Mouse (Mus musculus): ENCODE measurements at regions not wholly inside any gene's neighbourhood (a gene's known extent, or its start where the extent isn't known, plus 50 kb on each side); places are given as distances from the start of the nearest gene placed in this dataset.
"Not testable (repeated sequence)": the region's sequence is repeated elsewhere in the genome, so short reads cannot be mapped to it uniquely, and the experiment has no call there.

DNA sequence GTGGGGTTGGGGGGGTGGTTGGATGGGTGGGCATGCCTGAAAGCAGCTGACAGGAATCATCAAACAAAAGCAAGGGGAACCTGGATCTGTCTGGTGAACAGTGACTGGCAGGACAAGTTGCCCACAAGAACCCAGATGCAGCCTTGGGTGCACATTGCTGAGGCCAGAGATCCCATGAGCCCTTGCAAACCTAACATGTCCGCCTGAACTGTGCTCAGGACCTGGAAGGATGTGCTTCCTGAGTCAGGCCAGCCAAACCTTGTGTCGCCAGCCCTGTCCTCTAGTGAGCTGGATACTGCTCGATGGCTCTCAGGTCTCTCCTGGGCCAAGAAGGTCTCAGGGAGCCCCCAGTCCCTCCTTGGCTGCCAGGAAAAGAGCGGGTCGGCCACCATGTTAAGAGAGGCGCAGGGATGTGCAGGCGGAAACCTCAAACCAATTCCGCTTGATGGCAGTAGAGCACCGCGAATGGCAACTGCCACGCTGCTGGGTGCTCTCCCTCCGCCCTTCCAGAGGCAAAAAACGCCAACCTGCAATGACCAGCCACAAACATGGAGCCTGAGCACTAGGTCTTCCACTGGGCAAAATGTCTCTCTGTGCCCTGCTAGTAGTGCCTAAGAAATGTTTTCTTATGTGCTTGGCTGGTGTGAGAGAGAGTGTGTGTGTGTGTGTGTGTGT, 140.2 kb downstream of the Pls3 start:
- peak; percentile 62; the same call in 1 of the 2 replicates for TF ChIP-seq ZNF384 (IDR thresholded peaks at IDR 0.05; ENCODE audit: low read depth, low read length)
- 0 out of 2 replicates have a peak, but pooled peaks have one; percentile 5 for TF ChIP-seq ZC3H11A (IDR thresholded peaks at IDR 0.05; ENCODE audit: borderline replicate concordance, low read depth, low read length)
- in situ Hi-C loops (cut with MboI; ENCODE audit: low sequenced_read_pairs in 2 of 2, unreplicated experiment in 2 of 2); H3K4me1 ChIP-seq (ENCODE audit: control insufficient read depth in 2 of 2, insufficient read depth in 2 of 2, low read length in 2 of 2, poor library complexity in 1 of 2); H3K9me3 ChIP-seq (ENCODE audit: control insufficient read depth, insufficient read depth, low read depth, low read length); H3K36me3 ChIP-seq (ENCODE audit: control insufficient read depth, insufficient read depth, low read length, poor library complexity, severe bottlenecking): not testable (repeated sequence)
- Histone ChIP-seq H3K27ac (ENCODE audit: insufficient read depth, low read depth, low read length, poor library complexity, severe bottlenecking) (peak overlapping the region; percentile 45), H3K4me3 (ENCODE audit: insufficient read depth in 1 of 2, low read depth in 1 of 2, low read length in 2 of 2, poor library complexity in 1 of 2, severe bottlenecking in 1 of 2) (peak overlapping the region; percentile 4 to 13; a peak in 3 of 4 replicates), H3K9ac (ENCODE audit: insufficient read depth, low read depth, low read length, poor library complexity, severe bottlenecking) (peak overlapping the region; percentile 36)
- peak; percentile 81 for DNase-seq (ENCODE audit: low read depth, low spot score)

DNA sequence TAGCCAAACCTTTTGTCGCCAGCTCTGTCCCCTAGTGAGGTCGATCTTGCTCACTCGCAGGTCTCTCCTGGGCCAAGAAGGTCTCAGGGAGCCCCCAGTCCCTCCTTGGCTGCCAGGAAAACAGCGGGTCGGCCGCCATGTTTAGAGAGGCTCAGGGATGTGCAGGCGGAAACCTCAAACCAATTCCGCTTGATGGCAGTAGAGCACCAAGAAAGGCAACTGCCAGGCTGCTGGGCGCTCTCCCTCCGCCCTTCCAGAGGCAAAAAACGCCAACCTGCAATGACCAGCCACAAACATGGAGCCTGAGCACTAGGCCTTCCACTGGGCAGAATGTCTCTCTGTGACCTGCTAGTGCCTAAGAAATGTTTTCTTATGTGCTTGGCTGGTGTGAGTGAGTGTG, 141.3 kb downstream of the Pls3 start:
- H3K36me3 ChIP-seq (ENCODE audit: control insufficient read depth, insufficient read depth, low read length, poor library complexity, severe bottlenecking); H3K9me3 ChIP-seq (ENCODE audit: control insufficient read depth, insufficient read depth, low read depth, low read length); H3K9ac ChIP-seq (ENCODE audit: insufficient read depth, low read depth, low read length, poor library complexity, severe bottlenecking); in situ Hi-C loops (cut with MboI; ENCODE audit: low sequenced_read_pairs in 2 of 2, unreplicated experiment in 2 of 2); H3K27ac ChIP-seq (ENCODE audit: insufficient read depth, low read depth, low read length, poor library complexity, severe bottlenecking); H3K4me3 ChIP-seq (ENCODE audit: insufficient read depth in 1 of 2, low read depth in 1 of 2, low read length in 2 of 2, poor library complexity in 1 of 2, severe bottlenecking in 1 of 2); H3K4me1 ChIP-seq (ENCODE audit: control insufficient read depth in 2 of 2, insufficient read depth in 2 of 2, low read length in 2 of 2, poor library complexity in 1 of 2): not testable (repeated sequence)
- peak; percentile 41 for DNase-seq (ENCODE audit: low read depth, low spot score)
- peak; percentile 75 for TF ChIP-seq ZNF384 (IDR thresholded peaks at IDR 0.05; ENCODE audit: low read depth, low read length)

DNA sequence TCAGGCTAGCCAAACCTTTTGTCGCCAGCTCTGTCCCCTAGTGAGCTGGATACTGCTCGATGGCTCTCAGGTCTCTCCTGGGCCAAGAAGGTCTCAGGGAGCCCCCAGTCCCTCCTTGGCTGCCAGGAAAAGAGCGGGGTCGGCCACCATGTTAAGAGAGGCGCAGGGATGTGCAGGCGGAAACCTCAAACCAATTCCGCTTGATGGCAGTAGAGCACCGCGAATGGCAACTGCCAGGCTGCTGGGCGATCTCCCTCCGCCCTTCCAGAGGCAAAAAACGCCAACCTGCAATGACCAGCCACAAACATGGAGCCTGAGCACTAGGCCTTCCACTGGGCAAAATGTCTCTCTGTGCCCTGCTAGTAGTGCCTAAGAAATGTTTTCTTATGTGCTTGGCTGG, 145.2 kb downstream of the Pls3 start:
- H3K9ac ChIP-seq (ENCODE audit: insufficient read depth, low read depth, low read length, poor library complexity, severe bottlenecking); H3K36me3 ChIP-seq (ENCODE audit: control insufficient read depth, insufficient read depth, low read length, poor library complexity, severe bottlenecking); H3K9me3 ChIP-seq (ENCODE audit: control insufficient read depth, insufficient read depth, low read depth, low read length); DNase-seq (ENCODE audit: low read depth, low spot score); H3K27ac ChIP-seq (ENCODE audit: insufficient read depth, low read depth, low read length, poor library complexity, severe bottlenecking); H3K4me3 ChIP-seq (ENCODE audit: insufficient read depth in 1 of 2, low read depth in 1 of 2, low read length in 2 of 2, poor library complexity in 1 of 2, severe bottlenecking in 1 of 2); in situ Hi-C loops (cut with MboI; ENCODE audit: low sequenced_read_pairs in 2 of 2, unreplicated experiment in 2 of 2); H3K4me1 ChIP-seq (ENCODE audit: control insufficient read depth in 2 of 2, insufficient read depth in 2 of 2, low read length in 2 of 2, poor library complexity in 1 of 2): not testable (repeated sequence)

DNA sequence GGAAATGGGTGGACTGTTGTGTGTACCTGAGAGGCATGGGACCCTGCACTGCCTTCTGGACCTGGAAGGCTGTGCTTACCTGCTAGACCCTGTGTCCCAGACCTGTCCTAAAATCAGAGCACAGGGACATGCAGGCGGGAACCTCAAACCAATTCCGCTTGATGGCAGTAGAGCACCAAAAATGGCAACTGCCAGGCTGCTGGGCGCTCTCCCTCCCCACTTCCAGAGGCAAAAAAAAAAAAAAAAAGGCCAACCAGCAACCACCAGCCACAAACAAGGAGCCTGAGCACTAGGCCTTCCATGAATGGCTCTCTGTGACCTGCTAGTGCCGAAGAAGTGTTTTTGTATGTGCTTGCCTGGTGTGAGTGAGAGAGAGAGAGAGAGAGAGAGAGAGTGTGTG, 146.5 kb downstream of the Pls3 start:
- DNase-seq (ENCODE audit: low read depth, low spot score) = peak; percentile 31
- Histone ChIP-seq H3K4me3 (ENCODE audit: insufficient read depth in 1 of 2, low read depth in 1 of 2, low read length in 2 of 2, poor library complexity in 1 of 2, severe bottlenecking in 1 of 2) (no peak overlapping the region), H3K9ac (ENCODE audit: insufficient read depth, low read depth, low read length, poor library complexity, severe bottlenecking) (no peak overlapping the region), H3K9me3 (ENCODE audit: control insufficient read depth, insufficient read depth, low read depth, low read length) (no peaks in the 10 kb centered on the region), H3K36me3 (ENCODE audit: control insufficient read depth, insufficient read depth, low read length, poor library complexity, severe bottlenecking) (peaks cover 3% of the 10 kb centered on the region; the same call in 1 of the 2 replicates), H3K27ac (ENCODE audit: insufficient read depth, low read depth, low read length, poor library complexity, severe bottlenecking) (no peak overlapping the region), H3K4me1 (ENCODE audit: control insufficient read depth in 2 of 2, insufficient read depth in 2 of 2, low read length in 2 of 2, poor library complexity in 1 of 2) (no peaks in the 10 kb centered on the region)
- in situ Hi-C loops (cut with MboI; ENCODE audit: low sequenced_read_pairs in 2 of 2, unreplicated experiment in 2 of 2) = no loop called here
- peak; percentile 99 for TF ChIP-seq ZNF384 (IDR thresholded peaks at IDR 0.05; ENCODE audit: low read depth, low read length)
- TF ChIP-seq HCFC1 (IDR thresholded peaks at IDR 0.05; ENCODE audit: borderline replicate concordance, insufficient read depth, low read length) = peak; percentile 49; the same call in 1 of the 2 replicates
- TF ChIP-seq MAFK (IDR thresholded peaks at IDR 0.05; ENCODE audit: insufficient read depth, low read depth, low read length) = no peak
- TF ChIP-seq CHD2 (IDR thresholded peaks at IDR 0.05; ENCODE audit: low read depth, low read length) = no peak
- no peak for TF ChIP-seq ZC3H11A (IDR thresholded peaks at IDR 0.05; ENCODE audit: borderline replicate concordance, low read depth, low read length)

DNA sequence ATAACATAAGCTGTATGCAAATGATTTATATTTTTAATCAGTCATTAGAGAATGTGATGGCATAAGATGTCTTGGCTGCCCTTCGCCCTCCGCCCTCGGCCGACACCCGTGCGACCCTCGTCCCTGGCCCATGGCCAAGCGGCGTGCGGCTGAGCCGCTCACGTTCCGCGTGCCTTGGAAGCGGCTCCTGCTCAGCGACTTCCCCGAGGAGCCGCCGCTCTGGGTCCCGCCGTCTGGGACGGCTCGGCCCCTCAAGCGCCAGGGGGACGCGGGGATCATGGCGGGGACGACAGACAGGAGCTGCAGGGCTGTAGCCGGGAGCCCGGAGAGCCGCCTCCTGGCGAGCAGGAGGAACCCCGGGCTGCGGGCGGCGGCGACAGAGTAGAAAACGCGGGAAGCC, 145.5 kb upstream of the Rab39b start:
- DNase-seq (ENCODE audit: low read depth, low spot score); in situ Hi-C loops (cut with MboI; ENCODE audit: low sequenced_read_pairs in 2 of 2, unreplicated experiment in 2 of 2); H3K27ac ChIP-seq (ENCODE audit: insufficient read depth, low read depth, low read length, poor library complexity, severe bottlenecking); H3K4me1 ChIP-seq (ENCODE audit: control insufficient read depth in 2 of 2, insufficient read depth in 2 of 2, low read length in 2 of 2, poor library complexity in 1 of 2); H3K36me3 ChIP-seq (ENCODE audit: control insufficient read depth, insufficient read depth, low read length, poor library complexity, severe bottlenecking); H3K9me3 ChIP-seq (ENCODE audit: control insufficient read depth, insufficient read depth, low read depth, low read length): not testable (repeated sequence)
- Histone ChIP-seq H3K4me3 (ENCODE audit: insufficient read depth in 1 of 2, low read depth in 1 of 2, low read length in 2 of 2, poor library complexity in 1 of 2, severe bottlenecking in 1 of 2) (peak overlapping the region; percentile 8 to 9; a peak in 2 of 4 replicates), H3K9ac (ENCODE audit: insufficient read depth, low read depth, low read length, poor library complexity, severe bottlenecking) (peak overlapping the region; percentile 43; the same call in 1 of the 2 replicates)
